Mouse (Mus musculus): ENCODE results near the gene Kcnk12.

DNA sequence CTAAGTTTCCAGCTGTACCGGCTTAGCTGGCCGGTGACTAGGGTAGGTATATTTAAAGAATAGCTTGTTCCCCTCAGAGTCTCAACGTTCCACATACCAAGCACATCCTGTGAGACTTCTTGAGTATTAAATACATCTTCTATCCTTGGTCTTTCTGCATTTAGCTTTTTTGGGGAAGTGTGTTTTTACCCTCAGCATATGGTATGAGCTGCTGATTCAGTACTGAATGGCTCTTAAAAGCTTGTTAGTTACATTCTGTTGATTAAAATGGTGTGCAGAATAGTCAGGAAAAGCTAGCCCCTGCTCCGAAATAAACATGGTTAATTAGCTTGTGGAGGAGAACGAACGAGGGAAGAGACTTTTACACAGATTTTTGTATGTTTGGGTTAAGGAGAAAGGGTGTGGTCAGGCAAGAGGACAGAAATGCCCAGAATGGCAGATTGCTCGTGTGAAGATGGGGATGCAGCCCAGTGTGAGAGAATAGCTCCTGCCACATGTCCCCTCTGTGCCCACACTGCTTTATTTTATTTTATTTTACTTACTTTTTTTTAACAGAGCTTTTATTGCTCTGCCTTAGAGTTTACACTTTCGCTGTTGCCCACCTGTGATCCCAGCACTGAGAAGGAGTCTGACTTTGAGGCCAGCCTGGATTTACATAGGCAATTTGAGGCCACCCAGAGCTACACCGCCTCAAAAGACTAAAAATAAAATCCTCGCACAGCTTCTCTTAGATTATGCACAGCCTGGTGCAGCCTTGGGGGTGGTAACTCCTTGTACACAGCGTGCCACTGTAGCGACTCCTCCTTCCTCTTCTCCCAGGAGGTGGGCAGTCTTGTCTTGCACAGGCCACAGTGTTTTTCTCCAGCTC lies 71.1 kb downstream of the Kcnk12 start:
- no peak for TF ChIP-seq CTCF (IDR thresholded peaks at IDR 0.05; ENCODE audit: extremely low read depth, insufficient read depth, low read length)
- no peak for TF ChIP-seq POLR2A (IDR thresholded peaks at IDR 0.05; ENCODE audit: extremely low read depth, insufficient read depth, low read length)
